Mouse (Mus musculus) ES-E14 (cell line): ENCODE data around the gene Scap.

Experiments
- CHD2 ChIP-seq: IDR thresholded peaks from 2 replicates; pipeline ENCODE4 v1.6.1; 2014; ENCODE audit warnings: mild to moderate bottlenecking, low read depth, low read length, inconsistent platforms
- HCFC1 ChIP-seq: IDR thresholded peaks from 2 replicates; pipeline ENCODE4 v1.6.1; 2012; ENCODE audit warnings: low read length, inconsistent platforms, borderline replicate concordance; ENCODE audit not compliant: insufficient read depth
- MAFK ChIP-seq: IDR thresholded peaks from 2 replicates; pipeline ENCODE4 v1.6.1; 2014; ENCODE audit warnings: mild to moderate bottlenecking, low read depth, low read length, inconsistent platforms; ENCODE audit not compliant: insufficient read depth
- ZC3H11A ChIP-seq: IDR thresholded peaks from 2 replicates; pipeline ENCODE4 v1.6.1; 2012; ENCODE audit warnings: low read depth, mild to moderate bottlenecking, inconsistent platforms, low read length, borderline replicate concordance
- ZNF384 ChIP-seq: IDR thresholded peaks from 2 replicates; pipeline ENCODE4 v1.6.1; 2012; ENCODE audit warnings: low read depth, low read length, inconsistent platforms

DNA sequence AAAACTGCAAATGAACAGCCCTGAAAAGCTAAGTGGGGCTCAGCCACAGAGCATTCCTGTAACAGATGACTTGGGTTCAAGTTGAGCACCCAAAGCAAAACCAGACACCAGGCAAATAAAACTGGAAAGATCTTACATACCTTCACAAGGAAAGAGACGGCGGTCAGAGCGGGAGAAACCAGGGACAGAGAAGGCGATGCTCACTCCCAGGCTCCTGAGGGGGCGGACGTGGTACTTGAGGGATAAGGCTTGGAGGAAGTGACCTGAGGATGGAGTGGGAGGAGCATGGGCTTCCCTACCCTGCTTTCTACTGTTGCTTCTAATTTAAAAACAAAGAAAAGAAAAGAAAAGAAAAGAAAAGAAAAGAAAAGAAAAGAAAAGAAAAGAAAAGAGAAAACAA, 2.7 kb upstream of the Scap start:
- TF ChIP-seq ZC3H11A, result no peak
- no peak for TF ChIP-seq MAFK
- no peak for TF ChIP-seq HCFC1
- no peak for TF ChIP-seq ZNF384
- no peak for TF ChIP-seq CHD2
